Mouse (Mus musculus): Measurements from ENCODE around the gene Frmd4b.

DNA sequence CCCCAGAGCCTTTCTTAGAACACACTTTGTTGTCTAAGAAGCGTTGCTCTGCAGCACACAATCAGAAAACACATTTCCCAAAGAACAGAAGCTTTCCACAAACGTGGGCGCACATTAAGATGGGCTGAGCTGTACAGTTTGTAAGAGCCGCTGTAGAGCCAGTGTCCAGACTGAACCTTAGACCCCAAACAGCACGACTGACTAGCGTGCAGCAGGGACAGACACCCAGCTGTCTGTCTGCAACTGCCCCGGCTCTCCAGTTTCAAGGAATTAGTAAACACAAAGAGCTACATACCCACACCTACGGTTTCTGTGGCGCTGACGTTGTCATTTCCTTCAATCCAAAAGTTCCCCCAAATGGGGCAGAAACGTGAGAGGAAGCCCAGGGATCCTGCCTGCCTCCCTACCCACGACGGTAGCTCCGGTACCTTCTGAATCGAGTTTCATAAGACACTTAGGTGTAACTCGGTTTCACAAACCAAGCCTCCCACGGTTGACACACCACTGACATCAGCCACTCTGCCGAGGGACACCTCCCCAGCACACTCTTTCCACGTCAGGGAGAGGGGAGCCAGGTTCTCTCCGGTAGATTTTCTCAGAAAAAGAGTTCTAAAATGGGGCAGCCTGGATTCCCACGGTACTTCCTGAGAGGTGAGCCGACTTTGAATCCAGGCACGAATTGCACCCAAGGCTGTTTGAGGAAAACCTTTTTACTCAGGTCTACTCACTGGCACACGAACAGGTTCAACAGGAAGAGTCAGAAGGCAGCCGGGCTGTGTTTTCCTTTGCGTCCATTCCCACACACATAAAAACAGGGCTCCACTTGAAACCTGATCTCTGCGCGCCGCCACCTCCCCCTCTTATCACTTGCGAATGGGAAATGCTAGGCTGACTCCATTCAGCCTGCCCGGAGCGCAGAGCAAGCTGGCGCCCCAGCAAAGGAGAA, 305.5 kb downstream of the Frmd4b start:
- TF ChIP-seq CTCF (IDR thresholded peaks at IDR 0.05; ENCODE audit: extremely low read depth, insufficient read depth, insufficient read length, insufficient replicate concordance) (no peak), POLR2A (IDR thresholded peaks at IDR 0.05; ENCODE audit: low read depth, low read length) (no peak)
